Mouse (Mus musculus): ENCODE data around the gene Pvr.
"Not testable (repeated sequence)": the region's sequence is repeated elsewhere in the genome, so short reads cannot be mapped to it uniquely, and the experiment has no call there.

Gene Pvr

DNA sequence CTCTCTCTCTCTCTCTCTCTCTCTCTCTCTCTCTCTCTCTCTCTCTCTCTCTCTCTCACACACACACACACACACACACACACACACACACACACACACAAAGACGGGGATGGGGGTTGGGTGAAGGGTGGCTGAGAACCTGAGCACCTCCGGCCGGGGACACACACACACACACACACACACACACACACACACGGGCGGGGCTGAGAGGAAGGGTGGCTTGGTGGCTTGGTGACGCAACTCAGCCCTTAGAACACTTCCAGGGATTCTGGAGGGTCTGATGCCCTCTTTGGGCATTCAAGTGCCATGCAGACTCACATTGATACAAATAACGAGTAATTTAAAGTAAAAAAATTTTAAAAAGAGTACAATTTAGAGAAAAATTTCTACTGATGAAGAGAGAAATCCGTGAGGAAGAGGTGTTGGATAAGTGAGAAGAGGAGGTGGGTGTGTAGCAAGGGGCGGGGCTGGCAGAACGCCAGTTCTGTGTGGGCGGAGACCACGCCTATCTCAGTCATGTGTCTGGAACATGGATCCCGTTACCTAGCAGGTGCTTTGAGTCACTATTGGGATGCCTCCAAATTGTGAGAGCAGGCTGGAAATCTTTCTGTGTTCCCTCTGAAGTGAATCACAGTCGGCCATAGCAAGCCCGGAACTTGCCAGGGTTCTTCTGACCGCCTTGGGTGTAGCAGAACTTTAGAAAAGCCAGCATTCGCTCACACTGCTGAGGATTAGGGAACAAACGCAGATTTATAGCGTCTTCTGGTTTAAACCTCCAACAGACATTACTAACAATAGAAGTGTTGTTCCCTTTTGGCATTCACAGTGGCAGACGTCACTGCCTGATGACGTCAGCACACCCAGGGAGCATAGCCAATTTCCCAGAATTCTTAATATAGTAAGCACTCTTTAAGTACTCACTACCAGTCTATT lies 12.2 kb upstream of the Pvr start:
- peak; percentile 88 for DNase-seq

- no peak for DNase-seq
Observed at GRCm38 (mm10) chr7:19932133-19932876, 11.3 kb upstream of the Pvr start.

DNA sequence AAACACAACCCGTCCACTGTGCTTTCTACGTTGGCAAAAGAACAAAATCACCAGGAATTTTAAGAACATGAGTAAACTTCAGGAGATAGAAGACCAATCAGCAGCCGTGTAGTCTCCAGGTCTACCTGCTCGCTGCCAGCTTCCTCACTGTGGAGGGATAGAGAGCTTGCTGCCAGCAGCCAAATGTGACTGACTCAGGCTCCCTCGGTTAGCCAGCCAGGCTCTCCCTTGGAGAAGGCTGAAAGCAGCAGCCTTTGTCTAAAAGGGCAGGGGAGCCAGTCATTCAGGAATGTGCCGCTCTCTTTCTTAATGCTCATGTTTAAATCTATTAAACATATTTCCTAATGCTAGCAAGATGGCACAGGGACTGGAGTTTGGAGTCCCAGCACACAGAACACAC lies 9.5 kb upstream of the Pvr start:
- not testable (repeated sequence) for DNase-seq

DNA sequence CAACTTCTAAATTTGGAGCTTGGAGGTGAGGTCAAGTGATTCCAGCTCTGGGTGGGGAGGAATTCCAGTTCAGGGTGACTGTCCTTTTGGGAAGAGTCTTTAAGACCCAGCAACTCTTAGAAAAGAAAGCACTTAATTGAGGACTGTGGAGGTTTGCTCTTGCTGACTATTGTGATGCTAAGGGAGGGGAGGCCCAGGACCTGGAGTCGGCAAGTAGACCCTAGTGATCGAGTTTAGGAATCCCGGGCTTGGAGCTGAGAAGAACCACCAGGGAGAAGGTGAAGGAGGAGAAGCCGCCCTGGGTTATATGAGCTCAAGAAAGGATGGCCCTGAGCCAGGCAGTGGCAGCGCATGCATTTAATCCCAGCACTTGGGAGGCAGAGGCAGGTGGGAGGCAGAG lies 7.5 kb upstream of the Pvr start:
- DNase-seq: no peak

DNA sequence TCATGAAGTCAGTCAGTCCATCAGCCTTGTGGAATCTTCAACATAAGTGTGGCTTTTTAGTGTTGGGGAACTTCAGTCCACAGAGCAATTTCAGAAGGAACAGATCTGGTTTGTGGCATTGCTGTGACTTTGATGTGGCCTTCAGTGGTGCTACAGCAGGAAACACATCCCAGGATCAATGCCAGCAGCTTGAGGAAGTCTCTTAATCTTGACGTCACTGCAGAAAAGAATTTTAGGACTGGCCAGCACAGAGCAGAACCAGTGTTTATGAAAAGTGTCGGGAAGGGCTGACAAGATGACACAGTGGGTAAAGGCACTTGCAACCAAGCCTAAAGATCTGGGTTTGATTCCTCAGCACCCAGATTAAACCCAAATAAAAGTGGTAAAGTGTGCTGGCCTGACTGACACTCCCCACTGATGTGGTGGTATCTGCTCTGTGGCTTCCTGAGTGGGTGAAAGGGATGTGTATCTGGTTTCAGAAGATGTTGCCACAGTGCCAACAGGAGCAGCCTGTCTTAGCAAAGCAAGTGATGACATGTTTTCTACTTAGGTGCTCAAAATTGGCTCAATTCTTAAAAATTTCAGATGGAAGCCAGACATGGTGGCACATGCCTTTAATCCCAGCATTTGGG lies 6.0 kb upstream of the Pvr start:
- peak; percentile 74 for DNase-seq

DNA sequence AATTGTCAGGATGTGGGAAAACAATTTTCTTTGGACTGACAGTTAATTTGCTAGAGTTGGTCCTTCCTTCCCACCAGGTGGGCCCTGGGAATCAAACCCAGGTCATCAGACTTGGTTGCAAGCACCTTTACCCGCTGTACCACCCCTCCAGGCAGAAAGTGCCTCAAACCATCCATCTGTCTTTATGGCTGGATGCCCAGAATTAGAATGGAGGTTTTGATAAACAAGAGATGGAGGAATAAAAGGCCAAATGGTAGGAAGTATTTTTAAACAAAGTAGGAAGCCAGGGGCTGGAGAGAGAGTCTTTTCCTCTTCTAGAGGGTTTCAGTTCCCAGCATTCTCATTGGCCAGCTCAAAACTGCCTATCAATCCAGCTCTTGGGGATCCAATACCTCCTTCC lies 4.4 kb upstream of the Pvr start:
- DNase-seq: no peak

DNA sequence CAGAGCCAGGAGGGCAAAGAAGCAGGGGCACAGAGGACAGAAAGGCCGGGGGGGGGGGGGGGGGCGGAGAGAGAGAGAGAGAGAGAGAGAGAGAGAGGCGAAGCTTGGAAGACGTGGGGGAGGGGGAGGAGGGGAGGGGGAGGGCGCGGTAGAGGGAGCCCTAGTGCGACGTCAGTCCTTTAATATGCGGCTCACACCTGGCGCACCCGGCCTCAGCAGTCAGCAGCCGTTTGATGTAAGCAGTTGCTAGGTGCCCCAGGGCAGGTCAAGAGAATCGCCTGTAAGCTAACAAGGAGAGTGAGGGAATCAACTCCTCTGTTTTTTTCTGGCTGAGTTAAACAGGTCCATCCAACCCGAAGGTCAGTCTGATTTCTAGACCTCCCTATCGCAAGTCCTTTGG lies 2.8 kb upstream of the Pvr start:
- no peak for DNase-seq

- no peak for DNase-seq
Observed at GRCm38 (mm10) chr7:19923354-19923753, 2.4 kb upstream of the Pvr start.

- DNase-seq: no peak
Observed at GRCm38 (mm10) chr7:19920166-19920505, 824 bp downstream of the Pvr start.

GRCm38 (mm10) chr7:19914558-19914957 lies 6.4 kb downstream of the Pvr start:
- no peak for DNase-seq

GRCm38 (mm10) chr7:19911695-19912524 lies 9.1 kb downstream of the Pvr start:
- DNase-seq: no peak

GRCm38 (mm10) chr7:19911292-19911658 lies 9.7 kb downstream of the Pvr start:
- DNase-seq: no peak

DNA sequence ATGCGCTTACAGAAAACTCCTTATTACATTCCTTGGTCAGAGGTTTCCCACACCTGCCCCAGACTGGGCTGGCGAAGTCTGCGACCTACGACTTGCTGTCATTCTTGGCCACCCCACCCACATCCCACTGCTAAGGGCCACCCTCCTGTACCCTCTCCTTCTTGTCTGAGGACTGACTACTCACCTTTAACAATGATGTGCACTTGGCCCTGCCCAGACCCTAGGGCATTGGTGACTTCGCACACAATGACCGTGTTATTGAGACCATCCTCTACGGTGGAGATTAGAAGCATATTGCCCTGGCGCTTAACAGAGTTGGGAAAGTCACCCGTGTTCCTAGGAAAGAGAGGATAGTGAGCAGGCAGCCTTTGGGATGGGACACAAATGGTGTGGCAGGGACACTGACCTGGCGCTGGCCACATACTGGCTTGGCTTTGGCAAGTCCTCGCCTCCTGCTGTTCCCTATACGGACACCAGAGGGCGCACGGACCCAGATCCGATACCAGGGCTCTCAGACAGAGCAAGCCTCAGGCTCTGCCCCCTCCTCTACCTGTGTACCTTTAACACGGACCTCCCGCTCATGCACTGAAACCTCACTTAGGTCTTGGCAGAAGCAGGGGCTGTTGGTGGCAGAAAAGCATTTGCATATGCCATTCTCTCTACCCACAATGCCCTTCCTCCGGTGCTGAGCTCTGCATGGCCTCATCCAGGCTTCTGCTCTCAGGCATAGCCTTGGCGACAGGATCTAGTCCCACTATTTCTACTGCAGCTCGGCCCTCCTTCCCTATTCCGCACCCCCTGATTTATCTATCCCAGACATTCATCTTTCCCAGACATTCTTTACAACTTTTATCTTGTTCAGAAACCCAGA lies 10.3 kb downstream of the Pvr start:
- peak; percentile 92 for DNase-seq

- peak; percentile 78 for DNase-seq
Observed at GRCm38 (mm10) chr7:19889881-19890280, 31.1 kb downstream of the Pvr start.

GRCm38 (mm10) chr7:19887849-19888248 lies 33.1 kb downstream of the Pvr start, which contains the start of gene Ceacam19:
Ceacam19 (minus strand) TSS chr7:19887965.
- no peak for DNase-seq

DNA sequence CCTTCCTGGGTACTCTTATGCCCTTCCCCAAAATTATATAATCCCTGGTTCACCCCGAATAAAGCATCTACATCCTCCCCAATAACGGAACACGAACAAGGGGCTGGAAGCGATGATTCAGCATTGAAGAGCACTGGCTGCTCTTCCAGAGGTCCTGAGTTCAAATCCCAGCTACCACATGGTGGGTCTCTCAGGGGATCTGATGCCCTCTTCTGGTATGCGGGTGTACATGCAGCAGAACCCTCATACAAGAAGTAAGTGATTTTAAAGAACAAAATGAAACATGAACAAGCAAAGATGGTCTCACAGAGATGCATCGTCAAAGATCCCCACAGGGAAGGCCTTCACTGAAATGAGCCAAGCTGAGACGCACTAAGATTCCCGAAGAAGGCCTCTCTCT lies 40.2 kb downstream of the Pvr start:
- no peak for DNase-seq

GRCm38 (mm10) chr7:19876781-19877425 lies 44.1 kb downstream of the Pvr start:
- DNase-seq: peak; percentile 43

GRCm38 (mm10) chr7:19875948-19876682 lies 44.8 kb downstream of the Pvr start:
- DNase-seq: peak; percentile 83

DNA sequence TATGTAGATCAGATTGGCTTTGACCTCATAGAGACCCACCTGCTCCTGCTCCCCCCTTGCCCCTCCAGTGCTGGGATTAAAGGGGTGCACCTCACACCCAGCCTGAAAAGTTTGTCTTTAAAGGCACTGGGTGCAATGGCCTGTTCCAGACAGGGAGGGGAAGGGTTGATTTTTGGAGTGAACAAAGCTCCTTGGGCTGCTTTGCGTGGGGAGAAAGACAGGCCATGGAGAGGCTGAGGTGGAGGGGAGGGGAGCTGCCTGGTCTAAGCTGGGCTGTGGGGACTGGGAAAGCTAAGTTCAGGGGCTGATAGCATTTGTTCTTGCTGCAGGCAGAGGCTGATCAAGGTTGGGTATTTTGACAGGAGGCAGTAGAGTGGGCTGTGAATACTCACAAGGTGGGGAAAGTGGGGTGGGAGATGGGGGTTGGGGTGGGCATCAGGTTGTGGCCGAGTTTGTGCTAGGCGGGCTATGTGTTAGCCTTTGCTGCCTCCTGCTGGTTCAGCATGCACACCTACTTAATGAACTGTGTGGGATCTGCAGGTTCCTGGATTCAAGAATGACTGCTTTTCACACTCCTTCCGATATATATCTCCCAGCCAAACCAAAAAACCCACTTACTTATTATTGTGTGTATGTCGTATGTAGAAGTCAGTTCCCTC lies 48.9 kb downstream of the Pvr start:
- DNase-seq: peak; percentile 67

GRCm38 (mm10) chr7:19871137-19871621 lies 49.8 kb downstream of the Pvr start:
- DNase-seq: peak; percentile 63
